ENCODE assay signal across 8 mouse cellular contexts in genomic region chr3:96499481-96500288, GRCm38 (mm10). TPM values are rescaled to one million over a fixed set of nuclear protein-coding genes. Genes with fewer than 3 reads are reported as not detected.
DNase-seq lines count a peak whose midpoint lies in the region; ATAC-seq and TF ChIP-seq lines count a peak whose summit lies in the region.

No protein-coding gene starts in this region.

- no peaks in the 10 kb centered on the region for H3K9me3 ChIP-seq in embryonic facial prominence, embryonic 15.5 days (replicated peaks)
- no peaks in the 10 kb centered on the region for H3K9me3 ChIP-seq in limb, embryonic 14.5 days (ENCODE audit: control insufficient read depth, low read length)
- H3K9me3 ChIP-seq in midbrain, embryonic 16.5 days (replicated peaks; ENCODE audit: control insufficient read depth, low read length, poor library complexity, severe bottlenecking) = no peaks in the 10 kb centered on the region

- H3K36me3 ChIP-seq in embryonic facial prominence, embryonic 15.5 days = no peaks in the 10 kb centered on the region
- H3K36me3 ChIP-seq in limb, embryonic 14.5 days (ENCODE audit: control insufficient read depth, insufficient read depth, low read length) = no peaks in the 10 kb centered on the region
- no peaks in the 10 kb centered on the region for H3K36me3 ChIP-seq in midbrain, embryonic 16.5 days (ENCODE audit: control insufficient read depth, insufficient read depth, low read length)

- H3K27ac ChIP-seq in embryonic facial prominence, embryonic 15.5 days (replicated peaks) = peak overlapping the region; percentile 92
- peak overlapping the region; percentile 90 for H3K27ac ChIP-seq in limb, embryonic 14.5 days (replicated peaks; ENCODE audit: low read depth, low read length)
- H3K27ac ChIP-seq in midbrain, embryonic 16.5 days (ENCODE audit: low read length) = peak overlapping the region; percentile 58

- H3K4me1 ChIP-seq in embryonic facial prominence, embryonic 15.5 days = peaks cover 9% of the 10 kb centered on the region; the same call in 1 of the 2 replicates
- no peaks in the 10 kb centered on the region; the same call in 1 of the 2 replicates for H3K4me1 ChIP-seq in limb, embryonic 14.5 days (ENCODE audit: control insufficient read depth, insufficient read depth, low read length)
- H3K4me1 ChIP-seq in midbrain, embryonic 16.5 days (ENCODE audit: control insufficient read depth, insufficient read depth, low read length) = peaks cover 4% of the 10 kb centered on the region

- peak overlapping the region; percentile 63 for H3K4me2 ChIP-seq in embryonic facial prominence, embryonic 15.5 days (replicated peaks)
- peak overlapping the region; percentile 47 for H3K4me2 ChIP-seq in limb, embryonic 14.5 days (replicated peaks; ENCODE audit: low read depth, low read length, severe bottlenecking)
- peak overlapping the region; percentile 51 for H3K4me2 ChIP-seq in midbrain, embryonic 16.5 days (ENCODE audit: low read length)

- peak; percentile 41; the same call in 1 of the 2 replicates for ATAC-seq in embryonic facial prominence, embryonic 15.5 days (ENCODE audit: insufficient number of reproducible peaks, low FRiP score, low TSS enrichment, low read depth)
- peak; percentile 23; the same call in 1 of the 2 replicates for ATAC-seq in limb, embryonic 14.5 days (ENCODE audit: low FRiP score, low read depth)
- peak; percentile 43 for ATAC-seq in midbrain, embryonic 16.5 days

- no peaks in the 10 kb centered on the region for H3K27me3 ChIP-seq in embryonic facial prominence, embryonic 15.5 days
- no peaks in the 10 kb centered on the region for H3K27me3 ChIP-seq in limb, embryonic 14.5 days (ENCODE audit: control insufficient read depth, insufficient read depth, low read length)
- H3K27me3 ChIP-seq in midbrain, embryonic 16.5 days (ENCODE audit: control insufficient read depth, insufficient read depth, low read depth, low read length) = no peaks in the 10 kb centered on the region

- peak overlapping the region; percentile 80 for H3K4me3 ChIP-seq in embryonic facial prominence, embryonic 15.5 days (replicated peaks)
- H3K4me3 ChIP-seq in limb, embryonic 14.5 days (replicated peaks; ENCODE audit: low read length) = peak overlapping the region; percentile 51
- H3K4me3 ChIP-seq in midbrain, embryonic 16.5 days (ENCODE audit: low read depth, low read length) = peak overlapping the region; percentile 53

- peak overlapping the region; percentile 62 for H3K9ac ChIP-seq in embryonic facial prominence, embryonic 15.5 days
- H3K9ac ChIP-seq in limb, embryonic 14.5 days (ENCODE audit: low read depth, low read length, severe bottlenecking) = peak overlapping the region; percentile 74
- peak overlapping the region; percentile 60 for H3K9ac ChIP-seq in midbrain, embryonic 16.5 days (ENCODE audit: low read depth, low read length)

- peak; percentile 90 for DNase-seq in A20 (ENCODE audit: low read depth, low spot score)
- DNase-seq in adrenal gland, postnatal 4 days (ENCODE audit: low spot score in 2 of 2) = peak; percentile 30 to 52
- DNase-seq in heart, adult 9 months (ENCODE audit: low spot score in 2 of 2) = peak; percentile 65 to 89
- DNase-seq in kidney, adult 9 months = peak; percentile 86
- DNase-seq in limb, embryonic 14.5 days (ENCODE audit: low spot score) = peak; percentile 94
- DNase-seq in spleen, postnatal 10 days (ENCODE audit: low spot score in 2 of 2) = peak; percentile 82 to 84

- under 1% methylated on average over 36 of the region's 36 CpGs for WGBS in embryonic facial prominence, embryonic 15.5 days
- under 1% methylated on average over 36 of the region's 36 CpGs for WGBS in limb, embryonic 14.5 days
- WGBS in midbrain, embryonic 16.5 days = under 1% methylated on average over 36 of the region's 36 CpGs

- TF ChIP-seq POLR2A in limb, embryonic 14.5 days (IDR thresholded peaks at IDR 0.05; ENCODE audit: borderline replicate concordance, extremely low read depth, insufficient read depth, insufficient read length) = no peak

RNA-seq across cellular contexts. Expression of gene Hfe2, which starts 25.3 kb away (rescaled TPM):
- 10 to 100 TPM in 1 of 2 experiments, 1 to 10 TPM in 1; 3.9 to 11.2 TPM for total RNA-seq in adrenal gland, postnatal 4 days (2021)
- 12.4 and 16.1 TPM in 2 replicates for polyA plus RNA-seq in embryonic facial prominence, embryonic 15.5 days (2015; fragmentation: Nextera tagmentation; extraction: Ambion mirVana)
- polyA plus RNA-seq in limb, embryonic 14.5 days (2012; rRNA removed) = 21.4 and 26.7 TPM in 2 replicates
- polyA plus RNA-seq in limb, embryonic 14.5 days (2014; fragmentation: Nextera tagmentation; extraction: Ambion mirVana) = 14.6 and 20.5 TPM in 2 replicates
- polyA plus RNA-seq in midbrain, embryonic 16.5 days (2015; fragmentation: Nextera tagmentation; extraction: Ambion mirVana) = 1.8 and 2.4 TPM in 2 replicates

RNA-seq across cellular contexts. Expression of gene BC107364, which starts 47.6 kb away (rescaled TPM):
- not detected for total RNA-seq in adrenal gland, postnatal 4 days (2021)
- 0.31 TPM in 1 of 2 replicates, not detected in the other for polyA plus RNA-seq in embryonic facial prominence, embryonic 15.5 days (2015; fragmentation: Nextera tagmentation; extraction: Ambion mirVana)
- polyA plus RNA-seq in limb, embryonic 14.5 days (2012; rRNA removed) = 0.10 TPM in 1 of 2 replicates, not detected in the other
- 0.40 TPM in 1 of 2 replicates, not detected in the other for polyA plus RNA-seq in limb, embryonic 14.5 days (2014; fragmentation: Nextera tagmentation; extraction: Ambion mirVana)
- polyA plus RNA-seq in midbrain, embryonic 16.5 days (2015; fragmentation: Nextera tagmentation; extraction: Ambion mirVana) = not detected in 2 replicates

RNA-seq across cellular contexts. Expression of gene Txnip, which starts 58.1 kb away (rescaled TPM):
- total RNA-seq in adrenal gland, postnatal 4 days (2021) = 100 to 1,000 TPM; 980 to 992 TPM
- polyA plus RNA-seq in embryonic facial prominence, embryonic 15.5 days (2015; fragmentation: Nextera tagmentation; extraction: Ambion mirVana) = 179 and 184 TPM in 2 replicates
- polyA plus RNA-seq in limb, embryonic 14.5 days (2012; rRNA removed) = 211 and 272 TPM in 2 replicates
- polyA plus RNA-seq in limb, embryonic 14.5 days (2014; fragmentation: Nextera tagmentation; extraction: Ambion mirVana) = 167 and 172 TPM in 2 replicates
- polyA plus RNA-seq in midbrain, embryonic 16.5 days (2015; fragmentation: Nextera tagmentation; extraction: Ambion mirVana) = 41.5 and 43.5 TPM in 2 replicates

Comparison
In these comparisons a context has a peak if more than half of its experiments do, and no peak if none do; other contexts are left out.
1. Peak in every context shown above with its lines: DNase-seq, ATAC-seq, H3K4me3 ChIP-seq and H3K27ac ChIP-seq.
2. DNase-seq: peak in every context shown above with its lines; median percentile 94 in limb, embryonic 14.5 days; 90 in A20; 86 in kidney, adult 9 months; 83 in spleen, postnatal 10 days; 77 in heart, adult 9 months; 41 in adrenal gland, postnatal 4 days.